Comparison of ENCODE assay signal across 16 mouse cellular contexts in the genomic region with DNA sequence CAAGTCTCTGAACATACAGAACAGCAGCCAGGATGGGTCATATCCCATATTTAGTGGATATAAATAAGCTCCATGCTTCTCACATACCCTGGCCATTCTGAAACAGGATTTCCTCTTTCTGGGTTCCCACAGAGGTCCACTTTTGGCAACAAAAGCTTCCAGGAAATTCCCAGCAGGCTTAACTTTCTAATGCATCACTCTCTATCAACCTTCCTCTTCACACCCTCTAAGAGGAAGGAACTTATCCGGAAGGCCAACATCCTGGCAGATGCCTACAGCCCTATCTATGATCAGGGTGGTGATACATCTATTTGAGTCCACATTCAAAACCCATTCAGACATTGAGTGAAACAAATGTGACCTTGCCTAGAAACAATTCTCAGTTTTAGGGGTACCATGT. TPM values are rescaled to one million over a fixed set of nuclear protein-coding genes. Genes with fewer than 3 reads are reported as not detected.
DNase-seq lines count a peak whose midpoint lies in the region; ATAC-seq and TF ChIP-seq lines count a peak whose summit lies in the region.
"Had no signal": no experiment of that assay in that cellular context is flagged by ENCODE, and none has a peak within 500 bp of the region (broad histone marks: within the 10 kb centered on the region; RNA-seq: fewer than 3 reads in every experiment).

No protein-coding gene starts in this region.

- no peak overlapping the region for H3K4me3 ChIP-seq in heart, embryonic 15.5 days
- H3K4me3 ChIP-seq in MEL (ENCODE audit: control insufficient read depth in 1 of 2, insufficient read depth in 1 of 2, low read depth in 2 of 2, low read length in 2 of 2) = no peak overlapping the region
- no peak overlapping the region for H3K4me3 ChIP-seq in heart, postnatal 0 days (ENCODE audit: low read depth, low read length)
- H3K4me3 ChIP-seq: embryonic facial prominence, embryonic 12.5 days; lung, embryonic 15.5 days had no signal

- peak overlapping the region; percentile 26; the same call in 1 of the 2 replicates for H3K27ac ChIP-seq in heart, embryonic 15.5 days
- no peak overlapping the region for H3K27ac ChIP-seq in MEL (ENCODE audit: control insufficient read depth, low read depth, low read length)
- H3K27ac ChIP-seq in heart, postnatal 0 days (ENCODE audit: low read depth) = peak overlapping the region; percentile 38; the same call in 1 of the 2 replicates
- H3K27ac ChIP-seq: embryonic facial prominence, embryonic 12.5 days; hindbrain, postnatal 0 days had no signal

- DNase-seq in heart, postnatal 36 days = no peak
- peak; percentile 18 for DNase-seq in MEL (ENCODE audit: low read depth, low spot score)
- no peak for DNase-seq in heart, postnatal 0 days (ENCODE audit: low spot score)
- DNase-seq in kidney, postnatal 25 days = peak; percentile 13 to 41
- DNase-seq in right cerebral cortex, adult 2 months (ENCODE audit: low spot score in 2 of 2) = no peak
- no peak for DNase-seq in layer of hippocampus, adult 9-10 months (ENCODE audit: low spot score)
- DNase-seq: adrenal gland, postnatal 25 days; cerebellum, adult 2 months; forebrain, postnatal 0 days; liver; right cerebral cortex, adult 18-20 months; spleen, adult 18-20 months had no signal

- H3K27me3 ChIP-seq in heart, embryonic 15.5 days = no peaks in the 10 kb centered on the region
- H3K27me3 ChIP-seq in MEL (ENCODE audit: control insufficient read depth in 1 of 2, insufficient read depth in 2 of 2, low read length in 2 of 2) = no peaks in the 10 kb centered on the region
- no peaks in the 10 kb centered on the region for H3K27me3 ChIP-seq in heart, postnatal 0 days (ENCODE audit: control insufficient read depth, insufficient read depth, low read length)
- H3K27me3 ChIP-seq: embryonic facial prominence, embryonic 12.5 days; lung, embryonic 15.5 days had no signal

- peaks cover 17% of the 10 kb centered on the region for H3K36me3 ChIP-seq in heart, embryonic 15.5 days
- H3K36me3 ChIP-seq in MEL (ENCODE audit: control insufficient read depth in 1 of 2, insufficient read depth in 2 of 2, low read length in 2 of 2) = peaks cover 5 to 17% of the 10 kb centered on the region in 2 experiments; a peak in 3 of 4 replicates
- H3K36me3 ChIP-seq in heart, postnatal 0 days (replicated peaks; ENCODE audit: control insufficient read depth, insufficient read depth, low read length) = peaks cover 14% of the 10 kb centered on the region; the same call in 1 of the 2 replicates

- TF ChIP-seq CTCF in MEL (IDR thresholded peaks at IDR 0.05 in 2 of 3, conservative IDR thresholded peaks at IDR 0.05 in 1 of 3; ENCODE audit: control insufficient read depth in 1 of 3, insufficient read depth in 1 of 3, low read depth in 2 of 3, low read length in 3 of 3, poor library complexity in 1 of 3, severe bottlenecking in 1 of 3) = no peak
- no peak for TF ChIP-seq CTCF in heart, postnatal 0 days (IDR thresholded peaks at IDR 0.05; ENCODE audit: low read depth)

- no peak for ATAC-seq in heart, embryonic 15.5 days (replicated peaks; ENCODE audit: insufficient number of reproducible peaks, insufficient read depth, low FRiP score, low read depth)
- ATAC-seq in heart, postnatal 0 days (ENCODE audit: insufficient read depth, low read depth) = no peak
- ATAC-seq: forebrain, postnatal 0 days; hindbrain, postnatal 0 days had no signal

- H3K4me1 ChIP-seq in heart, embryonic 15.5 days (replicated peaks) = peaks cover 10% of the 10 kb centered on the region
- H3K4me1 ChIP-seq in MEL (ENCODE audit: control insufficient read depth in 1 of 2, insufficient read depth in 2 of 2, low read length in 2 of 2) = peaks cover 0 to 17% of the 10 kb centered on the region in 2 experiments; a peak in 3 of 4 replicates
- peaks cover 14% of the 10 kb centered on the region for H3K4me1 ChIP-seq in heart, postnatal 0 days (ENCODE audit: control insufficient read depth, insufficient read depth)

- intact Hi-C loops in heart, postnatal 36 days (cut with DNase I) = loop anchor here (2.0 kb wide), 2 partner anchors 16 to 30 kb away; no protein-coding TSS in a partner anchor

- no peak for TF ChIP-seq RAD21 in MEL (IDR thresholded peaks at IDR 0.05; ENCODE audit: low read depth, low read length)

- TF ChIP-seq POLR2A in MEL (IDR thresholded peaks at IDR 0.05; ENCODE audit: control insufficient read depth in 1 of 2, insufficient read depth in 1 of 2, low read depth in 1 of 2, low read length in 2 of 2, poor library complexity in 1 of 2) = no peak

- TF ChIP-seq EP300 in MEL (IDR thresholded peaks at IDR 0.05; ENCODE audit: low read depth in 1 of 2, low read length in 2 of 2) = no peak
- TF ChIP-seq EP300 in heart, postnatal 0 days (IDR thresholded peaks at IDR 0.05; ENCODE audit: low read depth) = 0 out of 2 replicates have a peak, but pooled peaks have one; percentile 19

- H3K4me2 ChIP-seq in heart, embryonic 15.5 days = no peak overlapping the region
- no peak overlapping the region for H3K4me2 ChIP-seq in heart, postnatal 0 days (ENCODE audit: low read depth, low read length)
- H3K4me2 ChIP-seq: embryonic facial prominence, embryonic 12.5 days had no signal

- H3K9me3 ChIP-seq in heart, embryonic 15.5 days (replicated peaks) = no peaks in the 10 kb centered on the region
- H3K9me3 ChIP-seq in MEL (replicated peaks; ENCODE audit: insufficient read depth, low read length) = no peaks in the 10 kb centered on the region
- no peaks in the 10 kb centered on the region for H3K9me3 ChIP-seq in heart, postnatal 0 days (replicated peaks; ENCODE audit: control insufficient read depth, low read length)
- H3K9me3 ChIP-seq: embryonic facial prominence, embryonic 12.5 days; lung, embryonic 15.5 days had no signal

- 63% methylated on average over 1 of the region's 1 CpGs for WGBS in heart, embryonic 15.5 days
- 61% methylated on average over 1 of the region's 1 CpGs for WGBS in heart, postnatal 0 days

- H3K9ac ChIP-seq in heart, embryonic 15.5 days = no peak overlapping the region
- no peak overlapping the region for H3K9ac ChIP-seq in MEL (ENCODE audit: control insufficient read depth, low read depth, low read length, poor library complexity, severe bottlenecking)
- H3K9ac ChIP-seq in heart, postnatal 0 days (replicated peaks; ENCODE audit: low read depth, low read length) = no peak overlapping the region
- H3K9ac ChIP-seq: embryonic facial prominence, embryonic 12.5 days; forebrain, postnatal 0 days; lung, embryonic 15.5 days had no signal

- peaks cover 12% of the 10 kb centered on the region for H3K79me2 ChIP-seq in MEL (ENCODE audit: control insufficient read depth, insufficient read depth, low read length, poor library complexity)

TF ChIP-seq in MEL, 35 proteins besides CTCF, POLR2A, EP300 and RAD21:
- TF ChIP-seq HCFC1 (IDR thresholded peaks at IDR 0.05; ENCODE audit: low read depth, low read length) = no peak
- TF ChIP-seq SMC3 (IDR thresholded peaks at IDR 0.05; ENCODE audit: low read depth, low read length) = no peak
TF ChIP-seq in MEL: peak in this region for 0.

RNA-seq across cellular contexts. Expression of gene Mrpl17, which starts 2.5 kb away (rescaled TPM):
- polyA plus RNA-seq in heart, embryonic 15.5 days (2015; fragmentation: Nextera tagmentation; extraction: Ambion mirVana) = 180 and 222 TPM in 2 replicates
- total RNA-seq in heart, postnatal 36 days (2021) = 100 to 1,000 TPM; 115 to 117 TPM
- total RNA-seq in MEL (2012; rRNA removed) = 198 and 230 TPM in 2 replicates
- polyA plus RNA-seq in MEL (2012; ENCODE audit: insufficient read depth in 1 of 2, insufficient read length in 2 of 2, low read depth in 1 of 2, low replicate concordance in 2 of 2, missing spikeins in 1 of 2) = 100 to 1,000 TPM in 1 of 2 experiments, not detected in 1; 196 TPM
- 18.6 and 46.1 TPM in 2 replicates for total RNA-seq in heart, postnatal 0 days (2014; rRNA removed; ENCODE audit: low replicate concordance)
- polyA plus RNA-seq in heart, postnatal 0 days (2015; fragmentation: Nextera tagmentation; extraction: Ambion mirVana) = 207 and 217 TPM in 2 replicates

RNA-seq across cellular contexts. Expression of gene Dchs1, which starts 20.9 kb away (rescaled TPM):
- polyA plus RNA-seq in heart, embryonic 15.5 days (2015; fragmentation: Nextera tagmentation; extraction: Ambion mirVana) = 3.4 and 5.9 TPM in 2 replicates
- 1 to 10 TPM; 8.6 to 9.8 TPM for total RNA-seq in heart, postnatal 36 days (2021)
- 0.03 and 0.08 TPM in 2 replicates for total RNA-seq in MEL (2012; rRNA removed)
- polyA plus RNA-seq in MEL (2012; ENCODE audit: insufficient read depth in 1 of 2, insufficient read length in 2 of 2, low read depth in 1 of 2, low replicate concordance in 2 of 2, missing spikeins in 1 of 2) = under 1 TPM in 1 of 2 experiments, not detected in 1; 0.11 TPM
- 19.3 and 27.2 TPM in 2 replicates for total RNA-seq in heart, postnatal 0 days (2014; rRNA removed; ENCODE audit: low replicate concordance)
- polyA plus RNA-seq in heart, postnatal 0 days (2015; fragmentation: Nextera tagmentation; extraction: Ambion mirVana) = 1.9 and 2.1 TPM in 2 replicates

RNA-seq across cellular contexts. Expression of gene Tpp1, which starts 56.4 kb away (rescaled TPM):
- polyA plus RNA-seq in heart, embryonic 15.5 days (2015; fragmentation: Nextera tagmentation; extraction: Ambion mirVana) = 72.8 and 77.1 TPM in 2 replicates
- total RNA-seq in heart, postnatal 36 days (2021) = 10 to 100 TPM; 44.7 to 47.5 TPM
- total RNA-seq in MEL (2012; rRNA removed) = 17.5 and 17.6 TPM in 2 replicates
- 10 to 100 TPM in 1 of 2 experiments, not detected in 1; 45.4 TPM for polyA plus RNA-seq in MEL (2012; ENCODE audit: insufficient read depth in 1 of 2, insufficient read length in 2 of 2, low read depth in 1 of 2, low replicate concordance in 2 of 2, missing spikeins in 1 of 2)
- 89.7 and 99.9 TPM in 2 replicates for total RNA-seq in heart, postnatal 0 days (2014; rRNA removed; ENCODE audit: low replicate concordance)
- polyA plus RNA-seq in heart, postnatal 0 days (2015; fragmentation: Nextera tagmentation; extraction: Ambion mirVana) = 54.8 and 61.2 TPM in 2 replicates

Comparison
In these comparisons a context has a peak if more than half of its experiments do, and no peak if none do; other contexts are left out.
1. DNase-seq: peak in MEL (single experiment) and kidney, postnatal 25 days (2 of 2); none in heart, postnatal 36 days (0 of 2), heart, postnatal 0 days (single experiment), right cerebral cortex, adult 2 months (0 of 2) and layer of hippocampus, adult 9-10 months (single experiment).